Mouse (Mus musculus) midbrain, embryonic 16.5 days (tissue): Measurements from ENCODE around the gene Slc24a3. TPM values are rescaled to one million over a fixed set of nuclear protein-coding genes. Genes with fewer than 3 reads are reported as not detected.

Experiments
- ATAC-seq: fragments of 200-750 bp; cut with Nextera tagmentation; 2 replicates; pipeline ENCODE4 v1.8.0; 2017; ENCODE audit warnings: moderate TSS enrichment
- H3K27ac ChIP-seq: fragments of 300-500 bp; sonication (generic); 2 replicates; pipeline ENCODE4 v1.5.1; 2014; ENCODE audit warnings: mild to moderate bottlenecking, low read length, mixed read lengths
- H3K27me3 ChIP-seq: fragments of 300-500 bp; sonication (generic); 2 replicates; pipeline ENCODE4 v1.6.1; 2014; ENCODE audit warnings: low read depth, low read length, mixed read lengths; ENCODE audit not compliant: control insufficient read depth, insufficient read depth
- H3K36me3 ChIP-seq: fragments of 300-500 bp; sonication (generic); 2 replicates; pipeline ENCODE4 v1.6.1; 2014; ENCODE audit warnings: mild to moderate bottlenecking, low read length, moderate library complexity, mixed read lengths; ENCODE audit not compliant: control insufficient read depth, insufficient read depth
- H3K4me1 ChIP-seq: fragments of 300-500 bp; sonication (generic); 2 replicates; pipeline ENCODE4 v1.6.1; 2014; ENCODE audit warnings: mild to moderate bottlenecking, low read length, mixed read lengths; ENCODE audit not compliant: control insufficient read depth, insufficient read depth
- H3K4me2 ChIP-seq: fragments of 300-500 bp; sonication (generic); 2 replicates; pipeline ENCODE4 v1.6.1; 2014; ENCODE audit warnings: mild to moderate bottlenecking, low read length, mixed read lengths
- H3K4me3 ChIP-seq: fragments of 300-500 bp; sonication (generic); 2 replicates; pipeline ENCODE4 v1.5.1; 2014; ENCODE audit warnings: low read depth, mild to moderate bottlenecking, low read length, moderate library complexity, mixed read lengths
- H3K9ac ChIP-seq: fragments of 300-500 bp; sonication (generic); 2 replicates; pipeline ENCODE4 v1.6.1; 2014; ENCODE audit warnings: low read depth, low read length, mixed read lengths
- H3K9me3 ChIP-seq: fragments of 300-500 bp; sonication (generic); replicated peaks from 2 replicates; pipeline ENCODE4 v1.6.1; 2014; ENCODE audit warnings: mild to moderate bottlenecking, low read length, mixed read lengths; ENCODE audit not compliant: control insufficient read depth, poor library complexity, severe bottlenecking
- WGBS: fragments of 180-500 bp; shearing (Covaris S2); extraction: QIAGEN DNeasy Blood & Tissue Kit; methylation state at CpG from one replicate; pipeline ENCODE4 v1.1.7; 2014; 5-methylcytosine and 5-hydroxymethylcytosine counted together
- polyA plus RNA-seq: library from polyadenylated mRNA; unstranded; fragments of >200 nt; fragmentation: Nextera tagmentation; extraction: Ambion mirVana; gene quantifications from 2 replicates; pipeline ENCODE4 v1.2.1, GENCODE M21; 2015

Slc24a3 gene
- polyA plus RNA-seq, 1 experiment from 2014 or later: 18.7 TPM

GRCm38 (mm10) chr2:145674496-145675141, 507.1 kb downstream of the Slc24a3 start:
- Histone ChIP-seq H3K36me3 (no peaks in the 10 kb centered on the region), H3K9me3 (no peaks in the 10 kb centered on the region), H3K27me3 (no peaks in the 10 kb centered on the region), H3K27ac (no peak overlapping the region), H3K4me3 (peak overlapping the region; percentile 67), H3K4me2 (peak overlapping the region; percentile 94), H3K9ac (peak overlapping the region; percentile 78), H3K4me1 (peaks cover 6% of the 10 kb centered on the region; the same call in 1 of the 2 replicates)
- WGBS: 3% methylated on average over 23 of the region's 23 CpGs
- no peak; the same call in none of the 2 replicates for ATAC-seq

GRCm38 (mm10) chr2:145675142-145675755, 507.7 kb downstream of the Slc24a3 start, which contains the start of gene Rin2:
TSS of gene Rin2 (plus strand) at chr2:145675215.
- H3K9ac ChIP-seq: peak within 1 kb of the TSS; percentile 78
- ATAC-seq: peak; percentile 85
- no peaks in the 10 kb centered on the region for H3K27me3 ChIP-seq
- H3K4me1 ChIP-seq: peaks cover 6% of the 10 kb centered on the region; the same call in 1 of the 2 replicates
- peak within 1 kb of the TSS; percentile 94 for H3K4me2 ChIP-seq
- 0% methylated on average over 31 of the region's 33 CpGs for WGBS
- H3K27ac ChIP-seq: peak within 1 kb of the TSS; percentile 35; the same call in 1 of the 2 replicates
- peak within 1 kb of the TSS; percentile 67 for H3K4me3 ChIP-seq
- H3K9me3 ChIP-seq: no peaks in the 10 kb centered on the region
- no peaks in the 10 kb centered on the region for H3K36me3 ChIP-seq

- Histone ChIP-seq H3K27me3 (no peaks in the 10 kb centered on the region), H3K4me1 (peaks cover 6% of the 10 kb centered on the region; the same call in 1 of the 2 replicates), H3K9me3 (no peaks in the 10 kb centered on the region), H3K4me3 (peak overlapping the region; percentile 67), H3K27ac (peak overlapping the region; percentile 35; the same call in 1 of the 2 replicates), H3K4me2 (peak overlapping the region; percentile 94), H3K9ac (peak overlapping the region; percentile 78), H3K36me3 (no peaks in the 10 kb centered on the region; the same call in 1 of the 2 replicates)
- WGBS: 8% methylated on average over 27 of the region's 27 CpGs
- peak; percentile 83 for ATAC-seq
Observed at GRCm38 (mm10) chr2:145675756-145676543, 508.4 kb downstream of the Slc24a3 start.

- ATAC-seq: no peak
- H3K4me1 ChIP-seq: peaks cover 6% of the 10 kb centered on the region; the same call in 1 of the 2 replicates
- WGBS: 76% methylated on average over 3 of the region's 3 CpGs
- no peaks in the 10 kb centered on the region; the same call in 1 of the 2 replicates for H3K36me3 ChIP-seq
- H3K9ac ChIP-seq: no peak overlapping the region
- H3K27ac ChIP-seq: no peak overlapping the region
- H3K4me3 ChIP-seq: no peak overlapping the region
- H3K27me3 ChIP-seq: no peaks in the 10 kb centered on the region
- no peaks in the 10 kb centered on the region for H3K9me3 ChIP-seq
- peak overlapping the region; percentile 94 for H3K4me2 ChIP-seq
Observed at GRCm38 (mm10) chr2:145676544-145676925, 509.0 kb downstream of the Slc24a3 start.

GRCm38 (mm10) chr2:145676936-145677335, 509.4 kb downstream of the Slc24a3 start:
- ATAC-seq: no peak
- no peaks in the 10 kb centered on the region; the same call in 1 of the 2 replicates for H3K36me3 ChIP-seq
- H3K9me3 ChIP-seq: no peaks in the 10 kb centered on the region
- H3K27me3 ChIP-seq: no peaks in the 10 kb centered on the region
- peaks cover 6% of the 10 kb centered on the region; the same call in 1 of the 2 replicates for H3K4me1 ChIP-seq
- H3K4me3 ChIP-seq: no peak overlapping the region
- no peak overlapping the region for H3K9ac ChIP-seq
- H3K27ac ChIP-seq: no peak overlapping the region
- 84% methylated on average over 2 of the region's 2 CpGs for WGBS
- H3K4me2 ChIP-seq: peak overlapping the region; percentile 94; the same call in 1 of the 2 replicates

- ATAC-seq: no peak
- H3K4me2 ChIP-seq: no peak overlapping the region
- H3K9me3 ChIP-seq: no peaks in the 10 kb centered on the region
- no peak overlapping the region for H3K27ac ChIP-seq
- H3K36me3 ChIP-seq: no peaks in the 10 kb centered on the region; the same call in 1 of the 2 replicates
- H3K9ac ChIP-seq: no peak overlapping the region
- H3K4me1 ChIP-seq: no peaks in the 10 kb centered on the region; the same call in 1 of the 2 replicates
- H3K4me3 ChIP-seq: no peak overlapping the region
- H3K27me3 ChIP-seq: no peaks in the 10 kb centered on the region
- 89% methylated on average over 2 of the region's 2 CpGs for WGBS
Observed at GRCm38 (mm10) chr2:145680141-145680540, 512.6 kb downstream of the Slc24a3 start.

- H3K27ac ChIP-seq: no peak overlapping the region
- H3K4me1 ChIP-seq: no peaks in the 10 kb centered on the region; the same call in 1 of the 2 replicates
- H3K9ac ChIP-seq: no peak overlapping the region
- no peaks in the 10 kb centered on the region; the same call in 1 of the 2 replicates for H3K36me3 ChIP-seq
- H3K4me3 ChIP-seq: no peak overlapping the region
- H3K4me2 ChIP-seq: no peak overlapping the region
- no peaks in the 10 kb centered on the region for H3K9me3 ChIP-seq
- H3K27me3 ChIP-seq: no peaks in the 10 kb centered on the region
- 89% methylated on average over 9 of the region's 9 CpGs for WGBS
- no peak for ATAC-seq
Observed at GRCm38 (mm10) chr2:145680762-145681161, 513.2 kb downstream of the Slc24a3 start.

GRCm38 (mm10) chr2:145681626-145682025, 514.1 kb downstream of the Slc24a3 start:
- H3K27me3 ChIP-seq: no peaks in the 10 kb centered on the region
- no peaks in the 10 kb centered on the region; the same call in 1 of the 2 replicates for H3K36me3 ChIP-seq
- no peak overlapping the region for H3K4me3 ChIP-seq
- WGBS: 88% methylated on average over 4 of the region's 4 CpGs
- no peak overlapping the region for H3K27ac ChIP-seq
- no peaks in the 10 kb centered on the region; the same call in 1 of the 2 replicates for H3K4me1 ChIP-seq
- ATAC-seq: no peak
- no peaks in the 10 kb centered on the region for H3K9me3 ChIP-seq
- no peak overlapping the region for H3K4me2 ChIP-seq
- no peak overlapping the region for H3K9ac ChIP-seq
